ENCODE assay signal across 34 mouse cellular contexts in the genomic region with DNA sequence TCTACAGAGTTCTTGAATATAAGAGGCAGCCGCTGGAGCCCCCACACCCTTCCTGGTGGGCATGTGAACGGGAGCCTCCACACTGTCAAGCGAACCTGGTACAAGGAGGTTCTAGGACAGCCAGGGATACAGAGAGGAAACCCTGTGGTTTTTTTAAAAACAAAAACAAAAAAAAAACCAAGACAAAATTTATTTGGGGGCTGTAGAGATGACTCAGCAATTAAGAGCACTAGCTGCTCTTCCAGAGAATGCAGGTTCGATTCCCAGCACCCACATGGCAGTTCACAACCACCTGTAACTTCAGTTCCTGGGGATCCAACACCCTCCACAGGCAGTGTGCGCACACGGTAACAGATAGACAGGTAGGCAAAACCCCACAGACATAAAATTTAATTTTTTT.
"Had no signal": no experiment of that assay in that cellular context is flagged by ENCODE, and none has a peak within 500 bp of the region (broad histone marks: within the 10 kb centered on the region; RNA-seq: fewer than 3 reads in every experiment).

No protein-coding gene starts in this region.

- H3K9me3 ChIP-seq: heart, embryonic 10.5 days; heart, embryonic 12.5 days; heart, embryonic 15.5 days; hindbrain, embryonic 10.5 days; hindbrain, embryonic 12.5 days; hindbrain, embryonic 13.5 days; hindbrain, embryonic 15.5 days; intestine, embryonic 15.5 days; kidney, embryonic 15.5 days had no signal

- H3K4me2 ChIP-seq: heart, embryonic 11.5 days; heart, embryonic 12.5 days; heart, embryonic 13.5 days; heart, embryonic 15.5 days; hindbrain, embryonic 12.5 days; hindbrain, embryonic 13.5 days; hindbrain, embryonic 14.5 days; hindbrain, embryonic 15.5 days; intestine, embryonic 15.5 days; kidney, embryonic 15.5 days had no signal

- ATAC-seq: hindbrain, embryonic 16.5 days; hindbrain, postnatal 0 days; inflammation-experienced regulatory T-cells, adult 6 months; intestine, embryonic 15.5 days; intestine, postnatal 0 days had no signal

- H3K4me1 ChIP-seq: heart, embryonic 12.5 days; heart, embryonic 13.5 days; heart, embryonic 15.5 days; hindbrain, embryonic 10.5 days; hindbrain, embryonic 12.5 days; hindbrain, embryonic 13.5 days; hindbrain, embryonic 15.5 days; intestine, embryonic 15.5 days; kidney, embryonic 15.5 days had no signal

- H3K9ac ChIP-seq: heart, embryonic 12.5 days; heart, embryonic 13.5 days; heart, embryonic 15.5 days; hindbrain, embryonic 12.5 days; hindbrain, embryonic 13.5 days; hindbrain, embryonic 14.5 days; hindbrain, embryonic 15.5 days; intestine, embryonic 15.5 days; kidney, embryonic 15.5 days had no signal

- H3K27ac ChIP-seq: heart, adult 2 months; heart, embryonic 10.5 days; heart, embryonic 13.5 days; heart, embryonic 15.5 days; hindbrain, embryonic 10.5 days; hindbrain, embryonic 12.5 days; hindbrain, embryonic 13.5 days; hindbrain, embryonic 14.5 days; hindbrain, embryonic 15.5 days; hindbrain, postnatal 0 days; intestine, embryonic 15.5 days; kidney, embryonic 15.5 days; kidney, postnatal 0 days; layer of hippocampus, adult 2 months had no signal

- DNase-seq: heart, adult 2 months; heart, postnatal 10 days; heart, postnatal 14 days; heart, postnatal 36 days; heart, postnatal 4 days; kidney, adult 11 months; kidney, adult 2 months; kidney, adult 8-10 months; kidney, adult 9 months; kidney, postnatal 10 days; kidney, postnatal 14 days; kidney, postnatal 25 days; kidney, postnatal 36 days; kidney, postnatal 4 days; layer of hippocampus, adult 9-11 months; layer of hippocampus, postnatal 36 days had no signal

- H3K36me3 ChIP-seq: hindbrain, embryonic 15.5 days had no signal

- H3K4me3 ChIP-seq: heart, adult 2 months; heart, embryonic 10.5 days; heart, embryonic 12.5 days; heart, embryonic 13.5 days; heart, embryonic 15.5 days; hindbrain, embryonic 10.5 days; hindbrain, embryonic 12.5 days; hindbrain, embryonic 13.5 days; hindbrain, embryonic 15.5 days; intestine, embryonic 15.5 days; kidney, embryonic 15.5 days; layer of hippocampus, adult 2 months had no signal

- H3K27me3 ChIP-seq: heart, embryonic 12.5 days; heart, embryonic 13.5 days; heart, embryonic 15.5 days; hindbrain, embryonic 12.5 days; hindbrain, embryonic 13.5 days; hindbrain, embryonic 15.5 days; intestine, embryonic 15.5 days; kidney, embryonic 15.5 days had no signal
